In the genomic region with DNA sequence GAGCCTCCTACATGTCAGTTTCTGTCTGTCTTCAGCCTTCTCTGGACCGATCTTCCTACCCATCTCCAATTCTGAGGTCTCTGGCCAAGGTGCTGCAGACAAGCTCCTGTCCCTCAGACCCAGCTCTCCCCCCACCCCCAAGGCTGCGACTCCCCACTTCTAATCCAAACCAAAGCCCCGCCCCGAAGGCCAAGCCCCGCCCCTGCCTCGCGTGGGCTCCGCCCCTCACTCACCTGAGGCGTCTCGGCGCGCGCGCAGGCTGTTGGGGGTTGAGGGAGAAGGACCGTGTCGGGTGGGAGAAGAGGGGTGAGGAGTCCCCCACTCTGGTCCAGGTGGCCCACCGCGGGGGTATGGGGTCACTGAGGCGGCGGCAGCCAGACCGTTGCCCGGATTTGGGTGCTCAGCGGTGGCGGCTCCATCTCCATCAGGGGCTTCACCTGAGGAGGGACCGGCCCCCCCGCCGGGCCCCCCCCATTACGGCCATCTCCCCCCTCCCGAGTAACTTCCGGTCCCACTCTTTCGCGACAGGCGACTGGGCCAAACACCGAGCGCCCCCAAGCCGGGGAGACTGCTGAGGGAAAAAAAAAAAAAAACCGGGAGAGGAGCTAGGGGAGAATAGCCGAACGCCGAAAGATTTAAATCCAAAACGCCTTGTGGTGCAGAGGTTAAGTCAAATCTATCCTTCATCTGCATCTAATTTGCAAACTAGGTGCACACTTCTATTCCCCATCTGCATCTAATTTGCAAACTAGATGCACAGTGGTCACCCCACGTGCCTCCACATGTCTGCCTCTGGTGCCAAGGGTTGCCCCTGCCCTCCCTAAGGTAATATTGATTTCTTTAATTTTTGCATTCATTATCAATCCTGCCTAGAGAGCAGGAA, we compare ENCODE assay signal across 8 mouse cellular contexts. TPM values are rescaled to one million over a fixed set of nuclear protein-coding genes. Genes with fewer than 3 reads are reported as not detected.
A peak's percentile ranks its signal among the peaks of the same experiment; 100 is the strongest.
DNase-seq lines count a peak whose midpoint lies in the region; ATAC-seq lines count a peak whose summit lies in the region.

No protein-coding gene starts in this region.

- ATAC-seq in frontal cortex, adult (ENCODE audit: low TSS enrichment): peak; percentile 42
- ATAC-seq in midbrain, embryonic 11.5 days (ENCODE audit: low FRiP score): peak; percentile 62
- no peak for ATAC-seq in monocyte, adult 5-6 weeks (replicated peaks; ENCODE audit: insufficient number of reproducible peaks, low FRiP score, low TSS enrichment, poor library complexity, severe bottlenecking)

- under 1% methylated on average over 42 of the region's 42 CpGs for WGBS in limb, embryonic 10.5 days
- 1% methylated on average over 42 of the region's 42 CpGs for WGBS in midbrain, embryonic 11.5 days

- H3K27me3 ChIP-seq in limb, embryonic 10.5 days (ENCODE audit: low read depth, poor library complexity, severe bottlenecking): no peaks in the 10 kb centered on the region; the same call in 1 of the 2 replicates
- no peaks in the 10 kb centered on the region for H3K27me3 ChIP-seq in midbrain, embryonic 11.5 days (ENCODE audit: control insufficient read depth, insufficient read depth, low read length)

- peak overlapping the region; percentile 75 for H3K9ac ChIP-seq in midbrain, embryonic 11.5 days (ENCODE audit: low read length)

- H3K4me2 ChIP-seq in midbrain, embryonic 11.5 days: peak overlapping the region; percentile 83

- peaks cover 29% of the 10 kb centered on the region for H3K4me1 ChIP-seq in limb, embryonic 10.5 days
- H3K4me1 ChIP-seq in midbrain, embryonic 11.5 days (ENCODE audit: control insufficient read depth, insufficient read depth, low read length): peaks cover 14% of the 10 kb centered on the region

- peak overlapping the region; percentile 91 for H3K27ac ChIP-seq in limb, embryonic 10.5 days
- no peak overlapping the region for H3K27ac ChIP-seq in midbrain, embryonic 11.5 days (ENCODE audit: low read depth, low read length)

- peak overlapping the region; percentile 85 for H3K4me3 ChIP-seq in limb, embryonic 10.5 days
- peak overlapping the region; percentile 72 for H3K4me3 ChIP-seq in midbrain, embryonic 11.5 days (ENCODE audit: low read depth, low read length)

- H3K36me3 ChIP-seq in limb, embryonic 10.5 days: 0 out of 2 replicates have a peak, but pooled peaks cover 9% of the 10 kb centered on the region
- no peaks in the 10 kb centered on the region for H3K36me3 ChIP-seq in midbrain, embryonic 11.5 days (ENCODE audit: control insufficient read depth, insufficient read depth, low read length)

- DNase-seq in ZHBTc4 (ENCODE audit: low read depth, low spot score): peak; percentile 83
- DNase-seq in cerebellum, postnatal 10 days: peak; percentile 91 to 92
- peak; percentile 77 for DNase-seq in kidney, adult 11 months
- peak; percentile 87 for DNase-seq in limb, embryonic 10.5 days (ENCODE audit: low spot score)
- peak; percentile 91 for DNase-seq in midbrain, embryonic 11.5 days (ENCODE audit: low spot score, missing footprints)
- DNase-seq in spleen, adult 18-20 months: peak; percentile 32 to 63

- H3K9me3 ChIP-seq in limb, embryonic 10.5 days (replicated peaks): no peaks in the 10 kb centered on the region
- H3K9me3 ChIP-seq in midbrain, embryonic 11.5 days (ENCODE audit: control insufficient read depth, low read length): no peaks in the 10 kb centered on the region

RNA-seq across cellular contexts. Expression of gene Suox, which starts 4.8 kb away (rescaled TPM):
- 11.3 and 12.5 TPM in 2 replicates for polyA plus RNA-seq in limb, embryonic 10.5 days (2016; fragmentation: Nextera tagmentation; extraction: Ambion mirVana)
- 12.5 and 12.7 TPM in 2 replicates for polyA plus RNA-seq in midbrain, embryonic 11.5 days (2014; fragmentation: Nextera tagmentation; extraction: Ambion mirVana)
- total RNA-seq in monocyte, adult 5-6 weeks (2017): 4.6 to 10.7 TPM (median 6.1 TPM) in 3 replicates

RNA-seq across cellular contexts. Expression of gene Ikzf4, which starts 23.2 kb away (rescaled TPM):
- polyA plus RNA-seq in limb, embryonic 10.5 days (2016; fragmentation: Nextera tagmentation; extraction: Ambion mirVana): 2.4 and 2.9 TPM in 2 replicates
- 3.8 and 4.2 TPM in 2 replicates for polyA plus RNA-seq in midbrain, embryonic 11.5 days (2014; fragmentation: Nextera tagmentation; extraction: Ambion mirVana)
- total RNA-seq in monocyte, adult 5-6 weeks (2017): not detected in 3 replicates

RNA-seq across cellular contexts. Expression of gene Rab5b, which starts 27.0 kb away (rescaled TPM):
- polyA plus RNA-seq in limb, embryonic 10.5 days (2016; fragmentation: Nextera tagmentation; extraction: Ambion mirVana): 54.0 and 68.0 TPM in 2 replicates
- 80.1 and 82.6 TPM in 2 replicates for polyA plus RNA-seq in midbrain, embryonic 11.5 days (2014; fragmentation: Nextera tagmentation; extraction: Ambion mirVana)
- 64.1 to 81.0 TPM (median 72.7 TPM) in 3 replicates for total RNA-seq in monocyte, adult 5-6 weeks (2017)

RNA-seq across cellular contexts. Expression of gene Pmel, which starts 35.0 kb away (rescaled TPM):
- polyA plus RNA-seq in limb, embryonic 10.5 days (2016; fragmentation: Nextera tagmentation; extraction: Ambion mirVana): 0.25 and 0.55 TPM in 2 replicates
- polyA plus RNA-seq in midbrain, embryonic 11.5 days (2014; fragmentation: Nextera tagmentation; extraction: Ambion mirVana): 2.2 and 3.1 TPM in 2 replicates
- not detected in 3 replicates for total RNA-seq in monocyte, adult 5-6 weeks (2017)

RNA-seq across cellular contexts. Expression of gene Cdk2, which starts 35.8 kb away (rescaled TPM):
- polyA plus RNA-seq in limb, embryonic 10.5 days (2016; fragmentation: Nextera tagmentation; extraction: Ambion mirVana): 136 and 150 TPM in 2 replicates
- polyA plus RNA-seq in midbrain, embryonic 11.5 days (2014; fragmentation: Nextera tagmentation; extraction: Ambion mirVana): 98.9 and 99.1 TPM in 2 replicates
- total RNA-seq in monocyte, adult 5-6 weeks (2017): 14.5 to 21.4 TPM (median 19.5 TPM) in 3 replicates
